In the genomic region with DNA sequence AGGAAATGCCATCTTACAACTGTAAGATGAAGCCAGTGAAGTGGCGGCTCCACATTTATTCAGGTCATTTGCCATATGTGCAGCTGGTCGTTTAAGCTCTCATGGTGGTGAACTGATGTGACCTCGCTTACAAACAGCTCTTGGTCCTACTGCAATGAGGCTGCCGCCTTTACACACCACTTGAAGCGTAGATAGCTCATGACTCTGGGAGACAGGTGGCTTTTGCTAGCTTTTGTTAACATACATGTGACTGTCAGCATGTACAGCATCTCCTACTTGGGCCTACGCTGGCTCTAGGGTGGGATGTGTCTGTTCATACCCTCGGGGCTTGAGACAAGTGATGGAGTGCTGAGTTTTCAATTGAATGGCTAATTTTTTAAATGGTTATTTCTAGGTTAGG, we compare ENCODE assay signal across 27 mouse cellular contexts. TPM values are rescaled to one million over a fixed set of nuclear protein-coding genes. Genes with fewer than 3 reads are reported as not detected.
DNase-seq lines count a peak whose midpoint lies in the region; ATAC-seq lines count a peak whose summit lies in the region.
"Had no signal": no experiment of that assay in that cellular context is flagged by ENCODE, and none has a peak within 500 bp of the region (broad histone marks: within the 10 kb centered on the region; RNA-seq: fewer than 3 reads in every experiment).

No protein-coding gene starts in this region.

- H3K4me1 ChIP-seq in forebrain, embryonic 15.5 days, result peaks cover 10% of the 10 kb centered on the region
- H3K4me1 ChIP-seq in forebrain, embryonic 10.5 days, result peaks cover 15% of the 10 kb centered on the region
- H3K4me1 ChIP-seq in midbrain, embryonic 10.5 days, result peaks cover 12% of the 10 kb centered on the region
- peaks cover 4% of the 10 kb centered on the region; the same call in 1 of the 2 replicates for H3K4me1 ChIP-seq in midbrain, embryonic 13.5 days (replicated peaks)
- H3K4me1 ChIP-seq: embryonic facial prominence, embryonic 12.5 days had no signal

- no peaks in the 10 kb centered on the region for H3K9me3 ChIP-seq in forebrain, embryonic 15.5 days
- no peaks in the 10 kb centered on the region for H3K9me3 ChIP-seq in forebrain, embryonic 10.5 days
- no peaks in the 10 kb centered on the region for H3K9me3 ChIP-seq in midbrain, embryonic 10.5 days (replicated peaks)
- H3K9me3 ChIP-seq in midbrain, embryonic 13.5 days, result no peaks in the 10 kb centered on the region
- H3K9me3 ChIP-seq: embryonic facial prominence, embryonic 12.5 days; hindbrain, embryonic 13.5 days; neural tube, embryonic 12.5 days had no signal

- peak; percentile 55; the same call in 1 of the 2 replicates for ATAC-seq in forebrain, embryonic 15.5 days (replicated peaks)
- no peak for ATAC-seq in midbrain, embryonic 13.5 days
- ATAC-seq: Patski had no signal

- DNase-seq in cerebellum, postnatal 25 days, result peak; percentile 9 to 27
- no peak for DNase-seq in cerebellum, adult 11-12 months
- no peak for DNase-seq in forebrain, embryonic 10.5 days (ENCODE audit: extremely low spot score, low spot score)
- no peak for DNase-seq in midbrain, embryonic 10.5 days (ENCODE audit: low spot score)
- DNase-seq in retina, postnatal 1 day, result peak; percentile 68
- DNase-seq in lung, adult 18-20 months, result no peak
- DNase-seq: adrenal gland, postnatal 10 days; gastrocnemius, adult 2 months; gastrocnemius, postnatal 36 days; heart, adult 18-20 months; heart, postnatal 36 days; kidney, adult 11 months; kidney, postnatal 14 days; liver; lung, embryonic 14.5 days; lung, postnatal 14 days; thymus, postnatal 4 days had no signal

- no peak overlapping the region for H3K4me3 ChIP-seq in forebrain, embryonic 15.5 days
- H3K4me3 ChIP-seq in forebrain, embryonic 10.5 days, result no peak overlapping the region
- H3K4me3 ChIP-seq in midbrain, embryonic 10.5 days, result no peak overlapping the region
- H3K4me3 ChIP-seq in midbrain, embryonic 13.5 days (replicated peaks), result no peak overlapping the region
- H3K4me3 ChIP-seq: embryonic facial prominence, embryonic 12.5 days; gastrocnemius, adult 2 months; hindbrain, embryonic 13.5 days; myocyte; neural tube, embryonic 12.5 days had no signal

- no peak overlapping the region for H3K9ac ChIP-seq in forebrain, embryonic 15.5 days (replicated peaks)
- H3K9ac ChIP-seq in midbrain, embryonic 13.5 days (replicated peaks), result no peak overlapping the region
- H3K9ac ChIP-seq: embryonic facial prominence, embryonic 12.5 days; hindbrain, embryonic 13.5 days; liver, embryonic 14.5 days; lung, embryonic 14.5 days; neural tube, embryonic 12.5 days had no signal

- H3K27me3 ChIP-seq in forebrain, embryonic 15.5 days, result no peaks in the 10 kb centered on the region
- H3K27me3 ChIP-seq in forebrain, embryonic 10.5 days (ENCODE audit: poor library complexity, severe bottlenecking), result no peaks in the 10 kb centered on the region
- no peaks in the 10 kb centered on the region for H3K27me3 ChIP-seq in midbrain, embryonic 10.5 days (ENCODE audit: low read depth, poor library complexity, severe bottlenecking)
- H3K27me3 ChIP-seq in midbrain, embryonic 13.5 days, result no peaks in the 10 kb centered on the region
- H3K27me3 ChIP-seq: embryonic facial prominence, embryonic 12.5 days; hindbrain, embryonic 13.5 days; neural tube, embryonic 12.5 days; Patski had no signal

- 63% methylated on average over 7 of the region's 7 CpGs for WGBS in forebrain, embryonic 15.5 days
- 88% methylated on average over 7 of the region's 7 CpGs for WGBS in forebrain, embryonic 10.5 days
- 88% methylated on average over 7 of the region's 7 CpGs for WGBS in midbrain, embryonic 10.5 days
- 78% methylated on average over 7 of the region's 7 CpGs for WGBS in midbrain, embryonic 13.5 days

- peak overlapping the region; percentile 41 for H3K27ac ChIP-seq in forebrain, embryonic 15.5 days (replicated peaks)
- H3K27ac ChIP-seq in forebrain, embryonic 10.5 days, result no peak overlapping the region
- peak overlapping the region; percentile 4; the same call in 1 of the 2 replicates for H3K27ac ChIP-seq in midbrain, embryonic 10.5 days (replicated peaks)
- H3K27ac ChIP-seq in midbrain, embryonic 13.5 days, result no peak overlapping the region
- H3K27ac ChIP-seq: embryonic facial prominence, embryonic 12.5 days; gastrocnemius, adult 2 months; hindbrain, embryonic 13.5 days; liver, embryonic 14.5 days; neural tube, embryonic 12.5 days had no signal

- H3K36me3 ChIP-seq in forebrain, embryonic 15.5 days, result 0 out of 2 replicates have a peak, but pooled peaks cover 2% of the 10 kb centered on the region
- peaks cover 19% of the 10 kb centered on the region for H3K36me3 ChIP-seq in forebrain, embryonic 10.5 days (replicated peaks)
- peaks cover 23% of the 10 kb centered on the region for H3K36me3 ChIP-seq in midbrain, embryonic 10.5 days
- H3K36me3 ChIP-seq in midbrain, embryonic 13.5 days, result peaks cover 33% of the 10 kb centered on the region

- H3K4me2 ChIP-seq in forebrain, embryonic 15.5 days (replicated peaks), result no peak overlapping the region
- no peak overlapping the region for H3K4me2 ChIP-seq in midbrain, embryonic 13.5 days (replicated peaks)
- H3K4me2 ChIP-seq: embryonic facial prominence, embryonic 12.5 days; heart, embryonic 11.5 days; hindbrain, embryonic 13.5 days; lung, embryonic 14.5 days; midbrain, embryonic 11.5 days; neural tube, embryonic 12.5 days had no signal

RNA-seq across cellular contexts. Expression of gene Ttc8, which starts 40.6 kb away (rescaled TPM):
- 35.4 and 38.4 TPM in 2 replicates for polyA plus RNA-seq in forebrain, embryonic 15.5 days (2015; fragmentation: Nextera tagmentation; extraction: Ambion mirVana)
- polyA plus RNA-seq in forebrain, embryonic 10.5 days (2016; fragmentation: Nextera tagmentation; extraction: Ambion mirVana), result 40.0 and 42.7 TPM in 2 replicates
- 44.3 and 47.4 TPM in 2 replicates for polyA plus RNA-seq in midbrain, embryonic 10.5 days (2016; fragmentation: Nextera tagmentation; extraction: Ambion mirVana)
- 39.1 and 40.9 TPM in 2 replicates for polyA plus RNA-seq in midbrain, embryonic 13.5 days (2015; fragmentation: Nextera tagmentation; extraction: Ambion mirVana)

RNA-seq across cellular contexts. Expression of gene Eml5, which starts 59.7 kb away (rescaled TPM):
- 19.2 and 20.5 TPM in 2 replicates for polyA plus RNA-seq in forebrain, embryonic 15.5 days (2015; fragmentation: Nextera tagmentation; extraction: Ambion mirVana)
- polyA plus RNA-seq in forebrain, embryonic 10.5 days (2016; fragmentation: Nextera tagmentation; extraction: Ambion mirVana), result 20.5 and 21.0 TPM in 2 replicates
- 19.4 and 27.4 TPM in 2 replicates for polyA plus RNA-seq in midbrain, embryonic 10.5 days (2016; fragmentation: Nextera tagmentation; extraction: Ambion mirVana)
- 30.5 and 32.9 TPM in 2 replicates for polyA plus RNA-seq in midbrain, embryonic 13.5 days (2015; fragmentation: Nextera tagmentation; extraction: Ambion mirVana)

Comparison
In these comparisons a context has a peak if more than half of its experiments do, and no peak if none do; other contexts are left out.
1. DNase-seq: peak in cerebellum, postnatal 25 days (2 of 2) and retina, postnatal 1 day (single experiment); none in cerebellum, adult 11-12 months (single experiment), forebrain, embryonic 10.5 days (single experiment), midbrain, embryonic 10.5 days (single experiment) and lung, adult 18-20 months (0 of 2).
2. H3K27ac ChIP-seq: peak in forebrain, embryonic 15.5 days (single experiment) and midbrain, embryonic 10.5 days (single experiment); none in forebrain, embryonic 10.5 days (single experiment) and midbrain, embryonic 13.5 days (single experiment).